Mouse (Mus musculus): ENCODE data around the gene Ppp6r3. TPM values are rescaled to one million over a fixed set of nuclear protein-coding genes. Genes with fewer than 3 reads are reported as not detected.

Gene Ppp6r3
- polyA plus RNA-seq, 1 experiment from 2014 or later: 53.9 TPM

DNA sequence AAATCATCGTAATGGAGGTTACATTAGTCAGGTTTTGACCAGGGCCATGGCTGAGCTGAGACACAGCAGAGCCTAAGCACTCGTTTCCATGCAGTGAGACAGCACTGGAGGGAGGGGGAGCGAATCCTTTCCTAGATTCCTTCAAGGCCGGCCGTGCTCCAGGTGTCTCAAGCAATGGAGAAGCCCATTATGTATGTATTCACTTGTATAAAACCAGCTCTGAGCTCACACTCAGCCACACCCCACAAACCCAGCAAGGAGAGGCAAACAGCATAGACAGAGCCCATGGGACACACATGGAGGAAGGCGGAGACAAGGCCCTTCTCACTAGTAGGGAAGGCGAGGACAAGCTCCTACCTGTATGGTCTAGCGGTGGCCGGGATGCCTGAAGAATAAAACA lies 10.5 kb upstream of the Ppp6r3 start:
- WGBS: 90% methylated on average over 9 of the region's 9 CpGs
- H3K4me2 ChIP-seq: no peak overlapping the region

DNA sequence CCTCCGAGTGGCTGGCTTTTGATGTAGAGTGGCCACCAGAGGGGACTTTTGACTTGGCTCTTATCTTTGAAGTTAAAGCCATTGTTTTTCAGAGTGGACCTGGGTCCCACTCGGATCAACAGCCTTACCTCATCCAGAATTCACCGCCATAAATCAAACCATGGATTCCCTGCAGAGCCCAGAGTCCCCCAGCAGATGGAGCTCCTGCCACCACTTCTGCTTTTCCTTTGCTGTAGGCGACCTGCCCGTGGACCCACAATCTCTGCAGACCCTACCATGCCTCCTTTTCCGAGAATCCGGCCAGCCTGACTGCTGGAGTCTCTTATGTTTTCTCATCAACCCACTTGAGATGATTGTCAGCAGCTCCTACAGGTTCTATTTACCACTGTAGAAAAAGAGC lies 5.8 kb upstream of the Ppp6r3 start:
- DNase-seq (ENCODE audit: low spot score) (no peak), ATAC-seq (replicated peaks; ENCODE audit: low FRiP score) (no peak)
- Histone ChIP-seq H3K36me3 (ENCODE audit: control insufficient read depth, insufficient read depth, low read length) (peaks cover 2% of the 10 kb centered on the region; the same call in 1 of the 2 replicates), H3K9me3 (ENCODE audit: control insufficient read depth, low read length) (no peaks in the 10 kb centered on the region), H3K4me2 (no peak overlapping the region), H3K4me3 (ENCODE audit: low read depth, low read length) (no peak overlapping the region), H3K27me3 (replicated peaks; ENCODE audit: control insufficient read depth, insufficient read depth, low read length) (no peaks in the 10 kb centered on the region), H3K27ac (ENCODE audit: low read depth, low read length) (no peak overlapping the region), H3K9ac (ENCODE audit: low read depth, low read length) (no peak overlapping the region), H3K4me1 (replicated peaks; ENCODE audit: control insufficient read depth, insufficient read depth, low read length) (peaks cover 18% of the 10 kb centered on the region)
- 27% methylated on average over 7 of the region's 7 CpGs for WGBS

More for the DNA sequence above, 10.5 kb upstream of the Ppp6r3 start:
- H3K4me3 ChIP-seq (ENCODE audit: low read depth, low read length): no peak overlapping the region
- no peaks in the 10 kb centered on the region for H3K9me3 ChIP-seq (ENCODE audit: control insufficient read depth, low read length)
- peaks cover 12% of the 10 kb centered on the region for H3K4me1 ChIP-seq (replicated peaks; ENCODE audit: control insufficient read depth, insufficient read depth, low read length)
- no peak overlapping the region for H3K9ac ChIP-seq (ENCODE audit: low read depth, low read length)
- ATAC-seq (replicated peaks; ENCODE audit: low FRiP score) (no peak), DNase-seq (ENCODE audit: low spot score) (no peak)
- no peak overlapping the region for H3K27ac ChIP-seq (ENCODE audit: low read depth, low read length)
- peaks cover 20% of the 10 kb centered on the region; the same call in 1 of the 2 replicates for H3K36me3 ChIP-seq (ENCODE audit: control insufficient read depth, insufficient read depth, low read length)
- H3K27me3 ChIP-seq (replicated peaks; ENCODE audit: control insufficient read depth, insufficient read depth, low read length): no peaks in the 10 kb centered on the region

DNA sequence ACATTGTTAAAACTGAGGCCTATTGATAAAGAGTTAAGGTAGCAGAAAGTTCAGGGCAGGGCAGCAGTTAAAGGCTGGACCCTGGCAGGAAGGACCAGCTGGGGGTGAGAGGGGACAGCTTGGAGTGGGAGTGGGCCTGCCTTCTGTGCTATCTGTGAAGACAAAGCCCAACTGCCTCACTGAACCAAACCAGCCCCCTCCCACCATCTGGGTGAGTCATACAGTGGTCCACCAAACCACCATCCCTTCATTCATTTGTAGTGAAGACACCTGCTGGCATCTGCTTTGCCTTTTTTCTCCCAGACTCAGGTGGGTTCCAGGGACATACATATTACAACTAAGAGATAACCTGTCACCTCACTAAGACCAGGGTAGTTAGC lies 2.4 kb upstream of the Ppp6r3 start:
- H3K27me3 ChIP-seq (replicated peaks; ENCODE audit: control insufficient read depth, insufficient read depth, low read length): no peaks in the 10 kb centered on the region
- no peak overlapping the region for H3K9ac ChIP-seq (ENCODE audit: low read depth, low read length)
- no peak overlapping the region for H3K4me3 ChIP-seq (ENCODE audit: low read depth, low read length)
- H3K4me1 ChIP-seq (replicated peaks; ENCODE audit: control insufficient read depth, insufficient read depth, low read length): peaks cover 29% of the 10 kb centered on the region
- no peak overlapping the region for H3K27ac ChIP-seq (ENCODE audit: low read depth, low read length)
- H3K36me3 ChIP-seq (ENCODE audit: control insufficient read depth, insufficient read depth, low read length): no peaks in the 10 kb centered on the region
- no peak overlapping the region for H3K4me2 ChIP-seq
- ATAC-seq (replicated peaks; ENCODE audit: low FRiP score) (no peak), DNase-seq (ENCODE audit: low spot score) (no peak)
- H3K9me3 ChIP-seq (ENCODE audit: control insufficient read depth, low read length): no peaks in the 10 kb centered on the region

DNA sequence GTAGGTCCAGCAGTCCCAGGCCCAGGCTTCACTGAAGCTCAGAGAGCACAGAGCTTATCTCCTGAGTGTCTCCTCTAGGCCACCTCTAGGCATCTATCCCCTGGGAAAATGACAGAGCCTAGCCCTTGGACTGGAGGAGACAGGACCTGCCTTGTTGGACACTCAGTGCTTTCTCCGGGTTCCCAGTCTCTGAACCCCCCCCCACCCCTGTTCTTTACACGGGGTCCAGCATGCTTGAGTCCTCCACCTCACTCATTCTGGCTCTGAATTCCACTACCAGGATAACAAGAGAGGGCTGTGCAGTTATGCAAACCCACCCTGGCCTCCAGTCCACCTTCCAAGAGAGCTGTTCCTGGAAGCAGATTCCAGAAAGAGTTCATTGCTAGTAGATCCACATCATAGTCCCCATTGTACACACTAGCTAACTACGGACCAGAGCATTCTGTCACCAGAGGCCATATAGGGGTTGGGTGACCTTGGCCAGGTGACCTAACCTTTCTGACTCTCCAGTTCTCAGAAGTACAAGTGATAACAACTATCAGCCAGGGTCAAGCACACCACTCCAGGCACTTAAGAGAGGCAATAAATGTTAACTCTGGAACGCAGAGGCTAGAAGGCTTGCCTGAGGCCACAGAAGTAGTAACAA lies 1.8 kb upstream of the Ppp6r3 start:
- WGBS: 63% methylated on average over 4 of the region's 4 CpGs
- H3K4me3 ChIP-seq (ENCODE audit: low read depth, low read length): peak overlapping the region; percentile 80; the same call in 1 of the 2 replicates
- H3K27ac ChIP-seq (ENCODE audit: low read depth, low read length): peak overlapping the region; percentile 35; the same call in 1 of the 2 replicates
- H3K4me1 ChIP-seq (replicated peaks; ENCODE audit: control insufficient read depth, insufficient read depth, low read length): peaks cover 29% of the 10 kb centered on the region
- no peaks in the 10 kb centered on the region for H3K9me3 ChIP-seq (ENCODE audit: control insufficient read depth, low read length)
- H3K27me3 ChIP-seq (replicated peaks; ENCODE audit: control insufficient read depth, insufficient read depth, low read length): no peaks in the 10 kb centered on the region
- peak overlapping the region; percentile 18; the same call in 1 of the 2 replicates for H3K4me2 ChIP-seq
- ATAC-seq (replicated peaks; ENCODE audit: low FRiP score): no peak
- peak overlapping the region; percentile 10; the same call in 1 of the 2 replicates for H3K9ac ChIP-seq (ENCODE audit: low read depth, low read length)
- no peak for DNase-seq (ENCODE audit: low spot score)
- H3K36me3 ChIP-seq (ENCODE audit: control insufficient read depth, insufficient read depth, low read length): no peaks in the 10 kb centered on the region

DNA sequence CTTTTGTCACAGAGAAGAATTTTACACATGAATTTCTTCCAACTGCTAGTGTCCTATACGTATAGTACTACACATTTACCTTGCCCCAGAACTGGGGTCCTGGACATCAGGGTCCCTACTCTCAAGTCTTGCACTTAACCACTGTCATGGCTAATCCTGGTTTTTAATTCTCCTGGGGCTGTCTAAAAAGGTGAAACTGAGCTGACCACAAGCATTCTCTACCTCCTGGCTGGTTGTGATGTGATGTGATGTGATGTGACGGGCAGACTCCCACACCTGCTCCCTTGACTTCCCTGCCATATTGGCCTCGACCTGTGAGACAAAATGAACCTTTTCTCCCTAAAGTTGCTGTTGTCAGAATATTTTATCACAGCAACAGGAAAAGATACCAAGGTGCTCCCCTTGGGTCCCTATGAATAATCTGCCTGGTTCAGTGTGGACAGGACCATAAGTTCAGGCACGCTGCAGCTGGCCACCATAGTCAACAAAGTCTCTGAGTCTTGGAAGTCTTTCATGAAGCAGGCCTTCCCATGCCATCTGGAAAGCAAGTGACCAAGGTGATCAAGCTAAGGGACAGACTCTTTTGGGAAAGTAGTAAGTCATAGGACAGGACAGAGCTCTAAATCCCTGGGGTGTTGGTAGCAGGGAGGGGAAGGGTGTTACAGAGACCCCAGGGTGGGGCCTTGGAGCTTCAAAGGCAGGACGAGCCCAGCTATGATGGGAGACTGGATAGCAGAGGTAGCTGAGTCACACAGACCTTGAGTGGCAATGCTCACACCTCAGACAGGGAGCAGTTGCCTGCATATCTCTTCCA lies 1.1 kb upstream of the Ppp6r3 start:
- Histone ChIP-seq H3K9me3 (ENCODE audit: control insufficient read depth, low read length) (no peaks in the 10 kb centered on the region), H3K27me3 (replicated peaks; ENCODE audit: control insufficient read depth, insufficient read depth, low read length) (no peaks in the 10 kb centered on the region), H3K4me3 (ENCODE audit: low read depth, low read length) (peak overlapping the region; percentile 80), H3K4me2 (peak overlapping the region; percentile 62), H3K9ac (ENCODE audit: low read depth, low read length) (peak overlapping the region; percentile 35), H3K36me3 (ENCODE audit: control insufficient read depth, insufficient read depth, low read length) (no peaks in the 10 kb centered on the region), H3K4me1 (replicated peaks; ENCODE audit: control insufficient read depth, insufficient read depth, low read length) (peaks cover 29% of the 10 kb centered on the region), H3K27ac (ENCODE audit: low read depth, low read length) (peak overlapping the region; percentile 35)
- no peak for DNase-seq (ENCODE audit: low spot score)
- no peak for ATAC-seq (replicated peaks; ENCODE audit: low FRiP score)
- WGBS: 64% methylated on average over 5 of the region's 5 CpGs

DNA sequence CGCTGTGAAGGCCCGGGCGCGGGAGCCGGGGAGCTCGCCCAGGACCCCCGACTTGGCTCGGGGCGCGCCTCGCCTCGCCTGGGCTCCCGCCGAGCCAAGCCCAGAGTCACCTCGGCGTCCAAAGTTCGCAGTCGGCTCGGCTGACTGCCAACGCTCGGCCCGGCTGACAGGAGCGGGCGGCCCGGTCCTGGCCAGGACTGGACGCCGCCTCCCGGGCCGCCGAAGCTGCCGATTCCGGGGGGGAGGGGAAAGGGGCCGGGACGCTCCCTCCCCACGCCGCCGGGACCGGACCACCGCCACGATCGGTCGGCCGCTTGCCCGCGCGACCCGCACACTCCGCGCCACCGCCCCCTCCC lies 295 bp downstream of the Ppp6r3 start:
- DNase-seq (ENCODE audit: low spot score) (no peak), ATAC-seq (replicated peaks; ENCODE audit: low FRiP score) (peak; percentile 54)
- H3K36me3 ChIP-seq (ENCODE audit: control insufficient read depth, insufficient read depth, low read length): no peaks in the 10 kb centered on the region
- H3K4me2 ChIP-seq: peak overlapping the region; percentile 96
- H3K4me3 ChIP-seq (ENCODE audit: low read depth, low read length): peak overlapping the region; percentile 80
- WGBS: under 1% methylated on average over 50 of the region's 50 CpGs
- H3K4me1 ChIP-seq (replicated peaks; ENCODE audit: control insufficient read depth, insufficient read depth, low read length): peaks cover 29% of the 10 kb centered on the region
- no peaks in the 10 kb centered on the region for H3K27me3 ChIP-seq (replicated peaks; ENCODE audit: control insufficient read depth, insufficient read depth, low read length)
- peak overlapping the region; percentile 80 for H3K27ac ChIP-seq (ENCODE audit: low read depth, low read length)
- peak overlapping the region; percentile 81 for H3K9ac ChIP-seq (ENCODE audit: low read depth, low read length)
- no peaks in the 10 kb centered on the region for H3K9me3 ChIP-seq (ENCODE audit: control insufficient read depth, low read length)

DNA sequence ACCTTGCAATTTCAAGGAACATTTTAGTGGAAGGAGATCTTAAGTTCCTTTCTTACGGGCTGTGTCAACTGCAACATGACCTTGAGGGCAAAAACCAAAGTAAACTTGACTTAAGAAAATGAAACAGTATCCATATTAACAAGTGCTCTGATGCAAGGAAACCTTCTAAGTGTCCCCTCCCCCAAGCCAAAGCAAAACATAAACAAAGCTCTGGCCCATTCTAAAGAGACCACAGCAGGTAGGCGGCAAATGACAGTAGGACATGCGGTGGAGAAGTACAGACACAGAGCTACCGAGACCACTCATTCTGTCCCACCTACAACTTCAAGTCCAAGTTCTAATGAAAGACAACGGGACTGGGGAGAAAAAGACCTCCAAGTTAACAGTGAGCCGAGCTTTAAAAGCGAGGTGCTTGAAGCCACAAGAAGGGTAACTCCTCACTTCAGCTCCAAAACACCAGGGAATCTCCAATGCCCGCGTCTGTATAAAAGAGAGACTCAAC lies 905 bp downstream of the Ppp6r3 start:
- H3K4me1 ChIP-seq (replicated peaks; ENCODE audit: control insufficient read depth, insufficient read depth, low read length): peaks cover 29% of the 10 kb centered on the region

DNA sequence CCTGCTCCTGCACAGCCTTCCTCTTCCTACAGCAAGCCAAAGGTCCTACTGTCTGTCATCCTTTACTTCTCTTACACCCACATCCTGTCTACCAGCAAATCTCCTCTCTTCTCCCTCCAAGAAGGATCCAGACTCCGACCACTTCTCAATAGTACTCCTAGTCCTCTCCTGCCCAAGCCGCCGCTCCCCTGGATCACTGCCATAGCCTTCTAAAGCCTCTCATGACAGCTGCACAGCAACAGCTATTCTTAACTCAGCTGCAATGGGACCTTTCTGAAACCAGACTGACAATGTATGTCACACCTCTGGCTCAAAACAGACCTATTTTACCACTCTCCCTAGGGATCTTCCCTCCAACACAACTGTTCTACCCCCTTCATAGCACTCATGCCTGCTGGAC lies 11.2 kb downstream of the Ppp6r3 start:
- Histone ChIP-seq H3K9me3 (ENCODE audit: control insufficient read depth, low read length) (no peaks in the 10 kb centered on the region), H3K36me3 (ENCODE audit: control insufficient read depth, insufficient read depth, low read length) (no peaks in the 10 kb centered on the region), H3K4me2 (no peak overlapping the region), H3K27me3 (replicated peaks; ENCODE audit: control insufficient read depth, insufficient read depth, low read length) (no peaks in the 10 kb centered on the region), H3K9ac (ENCODE audit: low read depth, low read length) (no peak overlapping the region), H3K27ac (ENCODE audit: low read depth, low read length) (no peak overlapping the region), H3K4me1 (replicated peaks; ENCODE audit: control insufficient read depth, insufficient read depth, low read length) (no peaks in the 10 kb centered on the region), H3K4me3 (ENCODE audit: low read depth, low read length) (no peak overlapping the region)
- ATAC-seq (replicated peaks; ENCODE audit: low FRiP score) (no peak), DNase-seq (ENCODE audit: low spot score) (no peak)
- 87% methylated on average over 3 of the region's 3 CpGs for WGBS

More for the DNA sequence above, 905 bp downstream of the Ppp6r3 start:
- Histone ChIP-seq H3K27me3 (replicated peaks; ENCODE audit: control insufficient read depth, insufficient read depth, low read length) (no peaks in the 10 kb centered on the region), H3K27ac (ENCODE audit: low read depth, low read length) (peak overlapping the region; percentile 80), H3K9me3 (ENCODE audit: control insufficient read depth, low read length) (no peaks in the 10 kb centered on the region), H3K4me2 (peak overlapping the region; percentile 96), H3K36me3 (ENCODE audit: control insufficient read depth, insufficient read depth, low read length) (no peaks in the 10 kb centered on the region), H3K4me3 (ENCODE audit: low read depth, low read length) (peak overlapping the region; percentile 80), H3K9ac (ENCODE audit: low read depth, low read length) (peak overlapping the region; percentile 81)
- ATAC-seq (replicated peaks; ENCODE audit: low FRiP score) (no peak), DNase-seq (ENCODE audit: low spot score) (no peak)
- WGBS: 2% methylated on average over 9 of the region's 9 CpGs

Measured in liver, embryonic 11.5 days (tissue).